Mouse (Mus musculus): ENCODE measurements around the gene B4galnt4.

The B4galnt4 gene

DNA sequence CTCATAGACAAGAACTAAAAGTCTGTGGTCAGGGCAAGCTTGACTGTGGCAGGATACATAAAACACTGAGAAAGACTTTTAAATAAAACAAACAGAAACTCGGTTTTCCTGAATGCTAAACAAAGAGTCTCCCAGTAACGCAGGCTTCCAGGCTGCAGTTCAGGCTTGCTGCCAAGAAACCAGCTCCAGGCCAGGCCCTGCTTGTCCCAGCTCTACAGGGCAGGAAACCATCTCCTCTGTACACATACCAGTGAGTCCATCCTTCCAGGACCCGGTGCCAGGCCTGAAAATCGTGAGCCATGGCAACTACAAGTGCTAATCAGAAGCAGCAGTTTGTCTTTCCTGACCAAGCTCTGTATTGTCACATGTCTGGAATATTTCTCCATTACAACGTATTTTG lies 19.2 kb upstream of the B4galnt4 start:
- DNase-seq (ENCODE audit: low spot score): peak; percentile 90

GRCm38 (mm10) chr7:141042539-141042938 lies 18.4 kb upstream of the B4galnt4 start:
- DNase-seq (ENCODE audit: low spot score): no peak

DNA sequence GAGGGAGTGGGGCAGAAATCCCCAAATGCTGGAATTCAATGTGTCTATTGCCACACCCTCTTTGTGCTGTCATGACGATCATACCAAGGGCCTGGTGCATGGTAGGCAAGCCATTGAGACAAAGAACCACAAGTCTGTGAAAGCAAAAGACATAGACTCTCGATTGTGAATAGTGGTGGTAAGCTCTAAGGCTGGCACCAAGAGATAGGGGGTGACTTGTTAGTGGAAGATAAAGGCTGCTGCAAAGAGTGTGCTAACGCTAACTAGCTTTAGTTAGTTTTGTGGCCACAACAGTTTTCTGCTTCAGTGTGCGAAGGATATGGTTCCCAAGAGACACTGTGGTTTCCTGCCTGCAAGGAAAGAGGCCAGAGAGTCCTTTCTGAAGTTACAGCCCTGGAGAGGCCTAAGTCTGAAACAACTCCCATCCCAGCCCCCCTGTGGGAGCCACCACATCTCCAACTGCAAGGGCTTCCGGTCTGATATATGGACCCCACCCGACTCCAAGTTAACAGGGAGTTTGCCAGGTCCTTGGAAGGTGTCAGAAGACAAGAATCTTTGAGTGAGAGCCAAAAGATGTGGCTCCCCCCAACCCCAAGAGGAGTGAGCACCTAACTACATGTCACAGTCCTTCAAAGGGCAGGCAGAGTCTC lies 13.8 kb upstream of the B4galnt4 start:
- DNase-seq (ENCODE audit: low spot score): peak; percentile 25

- peak; percentile 91 for DNase-seq (ENCODE audit: low spot score)
These were observed 13.2 kb upstream of the B4galnt4 start for GRCm38 (mm10) chr7:141047581-141048225.

DNA sequence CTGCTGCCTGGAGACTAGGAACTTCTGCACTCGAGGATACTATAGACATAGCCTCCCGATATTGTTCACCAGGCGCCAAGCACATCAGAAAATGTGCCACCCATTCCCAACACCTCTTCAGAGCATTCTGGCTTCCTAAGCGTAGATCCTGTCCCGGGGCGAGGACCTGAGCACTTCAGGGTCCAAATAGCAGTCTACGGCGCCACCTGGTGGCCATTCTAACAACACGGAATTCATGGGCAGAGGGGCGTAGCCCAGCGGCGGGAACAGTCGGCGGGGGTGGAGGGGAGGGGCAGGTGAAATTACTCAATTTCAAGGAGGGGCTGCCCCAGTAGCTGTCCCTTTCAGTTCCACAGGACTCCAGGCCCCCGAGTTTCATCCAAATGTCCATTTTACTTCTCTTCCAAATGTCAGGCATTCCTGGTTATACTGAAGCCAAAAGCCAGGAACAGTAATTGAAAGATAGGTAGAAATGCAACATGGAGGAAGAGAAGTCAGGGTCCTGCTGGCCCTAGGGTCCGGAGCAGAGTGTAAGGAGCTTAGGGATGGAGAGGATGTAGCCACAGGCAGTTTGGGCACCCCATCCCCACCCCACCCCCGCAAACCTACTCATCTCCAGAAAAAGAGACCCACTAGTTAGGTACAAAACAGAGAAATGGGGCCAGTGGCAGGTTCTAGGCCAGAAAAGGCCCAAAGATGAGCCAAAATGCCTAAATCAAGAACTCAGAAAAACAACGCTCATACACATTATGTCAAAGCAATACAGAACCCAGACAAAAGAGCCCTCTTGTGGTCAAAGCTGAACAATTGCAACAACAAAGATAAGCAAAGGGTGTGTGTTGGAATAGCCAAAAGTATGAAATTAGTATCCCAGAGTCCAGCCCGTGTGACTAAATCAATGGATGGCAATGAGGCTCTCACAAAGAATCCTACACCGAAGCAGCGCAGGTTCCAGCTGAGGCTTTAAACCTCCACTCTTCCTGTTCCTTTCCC lies 12.4 kb upstream of the B4galnt4 start:
- DNase-seq (ENCODE audit: low spot score): peak; percentile 94

GRCm38 (mm10) chr7:141049326-141049725 lies 11.6 kb upstream of the B4galnt4 start:
- DNase-seq (ENCODE audit: low spot score): no peak

GRCm38 (mm10) chr7:141051060-141051685 lies 9.7 kb upstream of the B4galnt4 start:
- DNase-seq (ENCODE audit: low spot score): no peak

- DNase-seq (ENCODE audit: low spot score): no peak
These were observed 8.9 kb upstream of the B4galnt4 start for GRCm38 (mm10) chr7:141052016-141052415.

DNA sequence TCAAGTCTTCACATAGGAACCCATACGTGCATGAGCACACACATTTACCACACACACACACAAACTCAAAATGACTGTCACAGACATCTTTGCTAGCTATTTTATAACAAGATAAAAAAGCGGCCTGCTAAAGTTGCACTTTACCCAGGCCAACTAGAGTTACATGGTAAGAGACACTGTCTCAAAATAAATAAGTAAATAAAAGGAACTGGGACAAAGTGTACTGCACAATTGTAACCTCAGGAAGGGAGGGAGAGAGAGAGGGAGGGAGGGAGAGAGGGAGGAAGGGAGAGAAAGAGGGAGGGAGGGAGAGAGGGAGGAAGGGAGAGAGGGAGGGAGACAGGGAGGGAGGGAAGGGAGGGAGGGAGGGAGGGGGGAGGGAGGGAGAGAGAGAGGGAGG lies 8.5 kb upstream of the B4galnt4 start:
- DNase-seq (ENCODE audit: low spot score): no peak

GRCm38 (mm10) chr7:141055785-141056184 lies 5.1 kb upstream of the B4galnt4 start:
- no peak for DNase-seq (ENCODE audit: low spot score)

- no peak for DNase-seq (ENCODE audit: low spot score)
These were observed 3.9 kb upstream of the B4galnt4 start for GRCm38 (mm10) chr7:141056976-141057375.

DNA sequence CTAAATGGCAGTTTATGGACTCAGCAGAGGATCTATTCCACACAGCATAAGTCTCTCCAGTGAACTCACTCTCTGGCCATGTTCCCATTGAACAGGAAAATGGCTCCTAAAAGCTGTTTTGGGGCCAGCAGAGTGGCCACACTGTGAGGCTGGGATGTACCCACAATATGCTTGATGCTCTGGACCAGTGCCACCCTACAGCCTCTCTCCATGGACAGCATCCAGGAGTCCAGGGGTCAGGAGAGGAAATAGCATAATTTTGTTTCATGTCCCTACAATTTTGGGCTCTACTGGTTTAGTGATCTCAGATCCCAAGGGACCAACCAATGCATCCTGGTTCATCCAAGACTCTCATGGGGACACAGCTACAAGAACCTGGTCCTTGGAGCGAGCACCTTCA lies 3.4 kb upstream of the B4galnt4 start:
- no peak for DNase-seq (ENCODE audit: low spot score)

- DNase-seq (ENCODE audit: low spot score): no peak
These were observed 2.1 kb upstream of the B4galnt4 start for GRCm38 (mm10) chr7:141058601-141059341.

GRCm38 (mm10) chr7:141059929-141060328 lies 975 bp upstream of the B4galnt4 start:
- no peak for DNase-seq (ENCODE audit: low spot score)

DNA sequence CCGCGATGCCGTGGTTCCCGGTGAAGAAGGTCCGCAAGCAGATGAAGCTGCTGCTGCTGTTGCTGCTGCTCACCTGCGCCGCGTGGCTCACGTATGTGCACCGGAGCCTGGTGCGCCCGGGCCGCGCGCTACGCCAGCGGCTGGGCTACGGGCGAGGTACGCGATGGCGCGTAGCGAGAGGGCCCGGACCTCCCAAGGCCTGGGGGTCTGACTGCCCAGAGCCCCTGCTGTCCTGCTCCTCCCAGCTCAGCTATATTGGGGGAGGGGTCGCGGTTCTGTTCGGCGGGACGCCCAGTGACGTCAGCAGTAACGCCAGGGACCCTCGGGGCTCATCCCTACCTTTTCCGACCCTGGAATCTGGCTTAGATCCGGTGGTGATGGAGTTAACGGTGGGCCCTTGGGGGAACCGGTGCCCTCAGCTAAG lies 377 bp downstream of the B4galnt4 start:
- DNase-seq (ENCODE audit: low spot score): no peak

DNA sequence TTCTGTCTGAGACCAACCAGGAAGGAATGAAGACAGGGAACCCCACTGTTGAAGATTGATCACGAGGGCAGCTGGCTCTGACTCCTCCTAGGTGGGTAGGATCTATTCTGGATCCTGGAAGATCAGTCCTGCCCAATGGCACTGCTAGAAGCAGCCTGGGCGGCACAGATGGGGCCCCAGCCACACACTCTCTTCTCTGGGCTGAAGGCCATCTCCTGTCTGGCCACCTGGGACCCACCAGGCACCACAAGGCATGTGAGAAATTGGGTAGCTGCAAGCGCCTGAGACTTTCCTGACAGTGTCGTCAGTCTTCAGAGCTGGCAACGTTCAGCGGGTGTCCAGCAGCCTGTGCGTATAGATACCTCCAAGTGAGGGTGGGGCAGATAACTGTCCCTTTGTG lies 1.6 kb downstream of the B4galnt4 start:
- no peak for DNase-seq (ENCODE audit: low spot score)

GRCm38 (mm10) chr7:141063353-141063752 lies 2.4 kb downstream of the B4galnt4 start:
- DNase-seq (ENCODE audit: low spot score): no peak

- no peak for DNase-seq (ENCODE audit: low spot score)
These were observed 3.3 kb downstream of the B4galnt4 start for GRCm38 (mm10) chr7:141064175-141064574.

DNA sequence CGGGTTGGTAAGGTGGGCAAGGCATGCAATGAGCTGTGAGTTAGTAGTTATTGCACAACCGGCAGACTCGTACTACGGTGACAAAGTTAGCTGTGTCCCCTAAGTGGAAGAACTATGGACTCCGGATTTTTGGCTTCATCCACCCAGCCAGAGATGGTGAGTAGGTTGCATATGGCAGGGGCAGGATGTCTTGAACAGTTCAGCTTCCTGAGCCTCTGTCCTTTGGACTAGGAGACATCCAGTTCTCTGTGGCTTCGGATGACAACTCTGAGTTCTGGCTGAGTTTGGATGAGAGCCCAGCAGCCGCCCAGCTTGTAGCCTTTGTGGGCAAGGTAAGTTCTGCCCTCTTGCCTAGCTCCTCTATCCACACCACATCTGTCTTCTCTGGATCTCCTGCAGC lies 3.7 kb downstream of the B4galnt4 start:
- no peak for DNase-seq (ENCODE audit: low spot score)

GRCm38 (mm10) chr7:141068351-141068750 lies 7.4 kb downstream of the B4galnt4 start:
- no peak for DNase-seq (ENCODE audit: low spot score)

- DNase-seq (ENCODE audit: low spot score): peak; percentile 78
These were observed 9.4 kb downstream of the B4galnt4 start for GRCm38 (mm10) chr7:141070058-141070862.

Data from lung, postnatal 25 days (tissue).